Mouse (Mus musculus) heart, adult 2 months (tissue): ENCODE data around the gene Eya2.

ENCODE experiments used
- CTCF ChIP-seq: fragments of 200-600 bp; IDR thresholded peaks from 2 replicates; pipeline ENCODE4 v1.8.1; 2022; ENCODE audit warnings: antibody characterized with exemption, mild to moderate bottlenecking, moderate library complexity
- POLR2A ChIP-seq: fragments of 200-500 bp; IDR thresholded peaks from 2 replicates; pipeline ENCODE4 v1.6.1; 2011; ENCODE audit warnings: mild to moderate bottlenecking, low read depth, low read length, control low read depth; ENCODE audit not compliant: insufficient read depth

- TF ChIP-seq CTCF (no peak), POLR2A (no peak)
These were observed 6.1 kb downstream of the Eya2 start for GRCm38 (mm10) chr2:165600926-165601325.
